Mouse (Mus musculus) gastrocnemius, adult 18-20 months (tissue): Measurements from ENCODE around the gene Mfsd5. TPM values are rescaled to one million over a fixed set of nuclear protein-coding genes. Genes with fewer than 3 reads are reported as not detected.

ENCODE experiments used
- DNase-seq: peaks from one replicate; pipeline ENCODE4 v3.0.0; 2021; ENCODE audit warnings: low spot score
- total RNA-seq, 2 experiments: library from RNA; stranded (reverse); gene quantifications; 2 replicates each; pipeline ENCODE4 v1.2.3; 2021

Mfsd5 gene
- total RNA-seq, 2 experiments from 2014 or later = 15.7 to 16.4 TPM

DNA sequence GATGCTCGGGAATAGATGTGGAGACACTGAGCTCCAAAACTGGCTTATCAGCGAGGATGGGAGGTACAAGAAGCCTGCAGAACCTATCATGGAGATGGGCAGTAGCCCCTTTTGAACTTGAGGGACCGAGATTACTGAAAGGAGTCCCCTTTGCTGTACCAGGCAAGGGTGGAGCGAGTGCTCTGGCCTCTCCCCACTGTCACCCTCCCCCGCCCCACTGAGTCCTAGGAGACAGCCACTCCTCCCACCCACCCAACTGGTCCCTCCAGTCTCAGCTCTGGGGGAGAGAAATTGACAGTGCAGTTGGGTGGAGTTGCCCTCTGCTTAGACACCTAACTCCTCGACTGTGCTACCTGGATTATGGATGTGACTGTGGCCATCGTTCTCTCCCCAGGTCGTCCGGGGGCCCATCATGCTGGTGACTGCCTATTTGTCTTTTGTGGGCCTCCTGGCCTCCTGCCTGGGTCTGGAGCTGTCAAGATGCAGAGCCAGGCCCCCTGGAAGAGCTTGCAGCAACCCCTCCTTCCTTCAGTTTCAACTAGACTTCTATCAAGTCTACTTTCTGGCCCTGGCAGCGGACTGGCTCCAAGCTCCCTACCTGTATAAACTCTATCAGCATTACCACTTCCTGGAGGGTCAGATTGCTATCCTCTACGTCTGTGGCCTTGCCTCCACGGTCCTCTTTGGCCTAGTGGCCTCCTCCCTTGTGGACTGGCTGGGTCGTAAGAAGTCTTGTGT, 698 bp downstream of the Mfsd5 start:
- DNase-seq = no peak

- DNase-seq = no peak
Measured at GRCm38 (mm10) chr15:102280623-102281022, 1.4 kb downstream of the Mfsd5 start.

- no peak for DNase-seq
Measured at GRCm38 (mm10) chr15:102282463-102283292, 3.4 kb downstream of the Mfsd5 start.

DNA sequence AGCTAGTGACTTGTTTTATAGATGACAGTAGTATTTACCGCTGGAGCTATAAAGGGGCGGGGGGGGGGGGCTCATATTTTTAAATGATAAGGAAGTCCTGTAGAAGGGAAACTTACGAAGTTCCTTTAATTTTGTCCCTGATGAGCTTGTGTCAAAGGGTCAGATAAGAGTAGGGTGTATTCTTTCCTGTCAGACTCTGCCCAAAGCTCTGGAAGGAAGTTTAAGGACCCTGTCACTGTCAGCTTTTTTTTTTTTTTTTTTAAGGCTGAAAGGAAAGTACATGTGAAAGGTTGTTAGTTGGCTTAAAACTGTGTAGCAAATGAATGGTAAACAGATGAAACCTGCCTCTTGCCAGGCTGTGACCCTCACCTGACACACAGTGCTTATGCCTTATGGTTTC, 4.4 kb downstream of the Mfsd5 start:
- DNase-seq = no peak

GRCm38 (mm10) chr15:102287395-102287794, 8.1 kb downstream of the Mfsd5 start:
- DNase-seq = peak; percentile 24

DNA sequence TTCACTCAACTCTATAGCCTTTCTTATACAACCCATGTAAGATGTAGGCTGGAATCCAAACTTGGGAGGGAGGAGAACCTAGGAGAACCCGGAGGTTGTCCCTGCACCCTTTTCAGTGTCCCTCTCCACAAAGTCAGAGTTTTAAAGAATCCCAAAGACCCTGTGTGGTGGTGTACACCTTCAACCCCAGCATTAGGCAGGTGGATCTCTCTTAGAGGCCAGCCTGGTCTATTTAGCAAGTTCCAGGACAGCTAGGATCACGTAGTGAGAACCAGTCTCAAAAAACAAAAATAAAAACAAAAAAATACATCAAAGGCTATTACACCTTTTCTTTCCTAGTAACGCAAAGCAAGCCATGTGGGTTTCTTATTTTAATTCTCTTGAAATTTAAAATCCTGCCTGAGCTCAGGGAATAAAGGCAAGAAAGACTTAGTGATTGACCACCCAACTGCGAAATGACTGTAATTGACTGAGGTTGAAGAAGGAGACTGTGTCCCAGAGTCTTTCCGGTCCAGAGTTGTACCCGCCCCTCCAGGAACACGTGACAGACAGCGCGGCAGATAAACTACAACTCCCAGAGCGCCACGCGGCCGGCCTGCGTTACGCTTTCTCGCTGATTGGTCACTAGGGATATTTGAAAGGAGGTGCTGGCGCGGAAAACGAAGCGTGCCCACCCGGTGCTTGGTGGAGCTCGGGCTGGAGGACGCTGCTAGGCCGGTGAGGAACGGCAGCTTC, 16.5 kb downstream of the Mfsd5 start, which contains the start of gene Espl1:
Gene Espl1 (plus strand): TSS at position 634 of the 735 bp plus-strand sequence.
- DNase-seq = peak; percentile 94

- DNase-seq = no peak
Measured at GRCm38 (mm10) chr15:102296368-102297006, 17.2 kb downstream of the Mfsd5 start.

- no peak for DNase-seq
Measured at GRCm38 (mm10) chr15:102302542-102302941, 23.3 kb downstream of the Mfsd5 start.

DNA sequence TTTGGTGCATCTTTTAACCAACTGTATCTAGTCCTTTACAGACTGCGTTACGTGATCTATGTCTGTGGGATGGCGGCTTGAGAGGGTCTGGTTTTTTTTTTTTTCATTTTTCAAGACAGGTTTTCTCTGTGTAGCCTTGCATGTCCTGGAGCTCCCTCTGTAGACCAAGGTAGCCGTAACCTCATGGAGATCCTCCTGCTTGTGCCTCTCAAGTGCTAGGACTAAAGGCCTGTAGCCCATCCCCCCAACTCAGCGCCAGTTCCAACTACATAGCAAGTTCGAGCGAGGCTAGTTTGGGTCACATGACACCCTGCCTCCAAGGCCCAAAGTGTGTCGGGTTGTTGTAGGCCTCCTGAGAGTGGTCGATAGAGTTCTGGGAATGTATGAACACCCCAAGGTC, 29.5 kb downstream of the Mfsd5 start:
- no peak for DNase-seq

- no peak for DNase-seq
Measured at GRCm38 (mm10) chr15:102310074-102310845, 31.0 kb downstream of the Mfsd5 start.

- DNase-seq = no peak
Measured at GRCm38 (mm10) chr15:102311489-102311888, 32.2 kb downstream of the Mfsd5 start.

DNA sequence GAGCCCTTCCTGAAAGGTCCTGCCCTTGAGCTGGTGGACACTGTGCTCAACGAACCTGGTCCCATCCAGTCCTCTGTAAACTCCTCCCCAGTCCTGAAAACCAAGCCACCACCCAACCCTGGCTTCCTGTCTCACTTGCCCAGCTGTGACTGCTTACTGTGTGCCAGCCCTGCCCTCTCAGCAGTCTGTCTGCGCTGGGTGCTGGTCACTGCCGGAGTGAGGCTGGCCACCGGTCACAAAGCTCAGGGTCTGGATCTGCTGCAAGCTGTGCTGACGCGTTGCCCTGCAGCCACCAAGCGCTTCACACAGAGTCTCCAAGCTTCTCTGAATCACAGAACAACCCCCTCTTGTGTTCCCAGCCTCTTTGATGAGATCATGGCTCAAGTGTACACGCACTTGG, 36.0 kb downstream of the Mfsd5 start:
- peak; percentile 21 for DNase-seq

GRCm38 (mm10) chr15:102316263-102316662, 37.0 kb downstream of the Mfsd5 start:
- DNase-seq = peak; percentile 55

DNA sequence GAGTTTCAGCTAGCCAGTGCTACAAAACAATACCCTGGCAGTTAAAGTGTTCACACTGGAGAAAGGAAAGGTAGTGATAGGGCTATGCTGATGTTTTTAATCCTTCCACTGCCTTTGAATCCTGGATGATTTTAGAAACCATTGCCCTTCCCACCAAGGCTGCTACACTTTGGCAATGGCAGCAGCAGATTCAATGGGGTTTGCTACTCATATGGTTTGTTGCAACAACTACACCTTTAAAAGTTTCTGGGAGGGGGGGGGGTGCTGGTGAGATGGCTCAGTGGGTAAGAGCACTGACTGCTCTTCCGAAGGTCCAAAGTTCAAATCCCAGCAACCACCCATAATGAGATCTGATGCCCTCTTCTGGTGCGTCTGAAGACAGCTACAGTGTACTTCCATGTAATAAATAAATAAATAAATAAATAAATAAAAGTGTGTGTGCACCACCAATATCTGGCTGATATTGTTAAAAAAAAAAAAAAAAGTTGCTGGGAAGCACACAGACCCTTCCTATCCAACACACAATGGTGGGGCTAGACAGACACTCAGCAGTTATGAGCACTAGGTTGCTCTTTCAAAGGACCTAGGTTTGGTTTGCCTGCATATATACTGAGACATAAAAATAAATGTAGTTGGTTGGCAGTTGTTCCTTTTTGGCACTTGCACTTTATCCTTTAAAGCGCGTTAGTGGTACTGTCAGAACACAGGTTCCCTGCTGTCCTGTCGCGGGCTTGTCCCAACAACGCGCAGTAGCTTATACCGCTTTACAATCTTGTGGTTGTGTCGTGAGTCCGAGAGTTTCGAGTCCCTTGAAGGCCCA, 45.6 kb downstream of the Mfsd5 start:
- no peak for DNase-seq

GRCm38 (mm10) chr15:102326022-102326576, 46.8 kb downstream of the Mfsd5 start, which contains the start of gene Pfdn5:
Pfdn5 (plus strand) TSS chr15:102326116.
- DNase-seq = peak; percentile 85

DNA sequence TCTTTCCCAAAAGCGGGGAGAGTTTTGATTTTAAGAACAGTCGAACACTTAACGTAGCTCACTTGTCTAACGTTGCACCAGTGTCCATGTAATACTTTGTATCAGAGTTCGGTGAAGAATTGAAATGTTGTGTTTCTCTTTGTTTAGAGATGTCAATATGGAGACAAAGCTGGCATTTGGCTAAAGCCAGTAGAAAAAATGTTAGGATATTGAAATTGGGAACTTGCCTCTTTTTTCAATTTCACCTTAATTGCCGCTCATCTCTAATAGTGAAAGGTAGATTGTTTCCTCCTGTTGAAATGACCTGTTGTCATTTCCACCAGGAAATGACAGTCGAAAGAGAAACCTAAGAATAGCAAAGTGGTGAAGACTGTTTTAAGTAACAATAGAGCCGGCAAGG, 47.6 kb downstream of the Mfsd5 start:
- DNase-seq = no peak
